Mouse (Mus musculus): ENCODE data around the gene Aig1.

- TF ChIP-seq CTCF (IDR thresholded peaks at IDR 0.05; ENCODE audit: borderline replicate concordance, insufficient read depth, low read length): peak; percentile 25; the same call in 1 of the 2 replicates
- TF ChIP-seq POLR2A (IDR thresholded peaks at IDR 0.05; ENCODE audit: low read depth, low read length): no peak
Measured at GRCm38 (mm10) chr10:13682565-13682964, 186.2 kb downstream of the Aig1 start.

All from embryonic fibroblast, embryonic 13.5 days (primary cell).